Mouse (Mus musculus): ENCODE measurements around the gene Mapk1ip1l.

- TF ChIP-seq NANOG (IDR thresholded peaks at IDR 0.05; ENCODE audit: borderline replicate concordance, low read length), result no peak
- TF ChIP-seq CTCF (conservative IDR thresholded peaks at IDR 0.05; ENCODE audit: low read length), result no peak
These were observed 11.0 kb upstream of the Mapk1ip1l start for GRCm38 (mm10) chr14:47287021-47287420.

All from E14TG2a.4 (cell line).